Mouse (Mus musculus) layer of hippocampus, adult 6 months (tissue): ENCODE measurements around the gene Hdac8. TPM values are rescaled to one million over a fixed set of nuclear protein-coding genes. Genes with fewer than 3 reads are reported as not detected.

Source experiments
- long read RNA-seq, 2 experiments: library from polyadenylated mRNA; unstranded; transcript quantifications; one replicate each; pipeline ENCODE4 v2.0.0; 2019 to 2020
- microRNA-seq: library from miRNA; unstranded; fragments of <30 nt; microRNA quantifications from one replicate; pipeline ENCODE4 v1.2.0, GENCODE M21; 2020
- polyA plus RNA-seq: library from polyadenylated mRNA; unstranded; fragments of <200 nt; fragmentation: Nextera tagmentation; gene quantifications from 2 replicates; pipeline ENCODE4 v1.2.3, GENCODE M21; 2021

Gene Hdac8
- 4.7 and 5.0 TPM in 2 replicates for polyA plus RNA-seq
- long read RNA-seq, experiment 1, partial matches to known transcripts, result 0 of 5 reads
- long read RNA-seq, experiment 1, other reads (novel, unspliced or antisense), result 2 of 5 reads
- long read RNA-seq, experiment 2, transcript Hdac8-201 (11 exons, 1,936 nt), result major isoform, 27 of 48 reads
- long read RNA-seq, experiment 2, partial matches to known transcripts, result 0 of 48 reads
- long read RNA-seq, experiment 2, other reads (novel, unspliced or antisense), result 21 of 48 reads

GRCm38 (mm10) chrX:102504644-102505481 lies at the start of gene Hdac8:
Gene Hdac8, minus strand, starts transcription at chrX:102505359.

GRCm38 (mm10) chrX:102251937-102252860 lies 253.0 kb downstream of the Hdac8 start, which contains the start of gene Cited1:
Gene Cited1, minus strand, starts transcription at chrX:102252181.

Small RNA genes within 50 kb of the gene (microRNA-seq; reads per million reads assigned to microRNA genes)
- gene Gm26318, result not detected

Other genes starting within 250 kb of the Hdac8 start
- 2.6 and 3.2 TPM in 2 replicates for gene Phka1, start 138.9 kb upstream of the Hdac8 start, polyA plus RNA-seq
- gene Gm3880, start 181.6 kb upstream of the Hdac8 start, polyA plus RNA-seq, result not detected in 2 replicates
- not detected in 2 replicates for gene Gm9112, start 202.3 kb upstream of the Hdac8 start, polyA plus RNA-seq
- not detected in 2 replicates for gene Dmrtc1b, start 202.5 kb upstream of the Hdac8 start, polyA plus RNA-seq